Mouse (Mus musculus): ENCODE results near the gene Siglecg. TPM values are rescaled to one million over a fixed set of nuclear protein-coding genes. Genes with fewer than 3 reads are reported as not detected.

The Siglecg gene
- polyA plus RNA-seq, 1 experiment from 2014 or later, result 0.30 TPM

Other genes with a start within 250 kb of the Siglecg start
- 8.6 and 10.7 TPM in 2 replicates for gene Zfp715, start 94.9 kb upstream of the Siglecg start, polyA plus RNA-seq (2015; fragmentation: Nextera tagmentation; extraction: Ambion mirVana)
- gene Siglecf, start 56.9 kb upstream of the Siglecg start, polyA plus RNA-seq (2015; fragmentation: Nextera tagmentation; extraction: Ambion mirVana), result 0.24 and 0.32 TPM in 2 replicates
- 0.97 and 1.2 TPM in 2 replicates for gene Lim2, start 19.5 kb downstream of the Siglecg start, polyA plus RNA-seq (2015; fragmentation: Nextera tagmentation; extraction: Ambion mirVana)
- gene Nkg7, start 28.9 kb downstream of the Siglecg start, polyA plus RNA-seq (2015; fragmentation: Nextera tagmentation; extraction: Ambion mirVana), result 2.3 and 3.6 TPM in 2 replicates
- gene Cldnd2, start 32.6 kb downstream of the Siglecg start, polyA plus RNA-seq (2015; fragmentation: Nextera tagmentation; extraction: Ambion mirVana), result 0.23 TPM in 1 of 2 replicates, not detected in the other
- 429 and 478 TPM in 2 replicates for gene Etfb, start 35.9 kb downstream of the Siglecg start, polyA plus RNA-seq (2015; fragmentation: Nextera tagmentation; extraction: Ambion mirVana)
- gene Gm45233, start 35.9 kb downstream of the Siglecg start, polyA plus RNA-seq (2015; fragmentation: Nextera tagmentation; extraction: Ambion mirVana), result 0.40 and 0.52 TPM in 2 replicates
- gene Vsig10l, start 54.9 kb downstream of the Siglecg start, polyA plus RNA-seq (2015; fragmentation: Nextera tagmentation; extraction: Ambion mirVana), result 2.4 and 4.1 TPM in 2 replicates
- 0.38 and 0.56 TPM in 2 replicates for gene Iglon5, start 81.9 kb downstream of the Siglecg start, polyA plus RNA-seq (2015; fragmentation: Nextera tagmentation; extraction: Ambion mirVana)
- gene 4931406B18Rik, start 97.7 kb downstream of the Siglecg start, polyA plus RNA-seq (2015; fragmentation: Nextera tagmentation; extraction: Ambion mirVana), result not detected in 2 replicates
- 1.8 and 1.9 TPM in 2 replicates for gene Cd33, start 136.2 kb downstream of the Siglecg start, polyA plus RNA-seq (2015; fragmentation: Nextera tagmentation; extraction: Ambion mirVana)
- gene Zfp658, start 154.1 kb downstream of the Siglecg start, polyA plus RNA-seq (2015; fragmentation: Nextera tagmentation; extraction: Ambion mirVana), result 2.7 and 2.8 TPM in 2 replicates
- gene Zfp719, start 171.4 kb downstream of the Siglecg start, polyA plus RNA-seq (2015; fragmentation: Nextera tagmentation; extraction: Ambion mirVana), result 8.7 and 10.1 TPM in 2 replicates
- gene Zfp819, start 199.0 kb downstream of the Siglecg start, polyA plus RNA-seq (2015; fragmentation: Nextera tagmentation; extraction: Ambion mirVana), result 0.09 TPM in 2 replicates
- 4.7 and 5.2 TPM in 2 replicates for gene Ceacam18, start 226.5 kb downstream of the Siglecg start, polyA plus RNA-seq (2015; fragmentation: Nextera tagmentation; extraction: Ambion mirVana)

Data from intestine, embryonic 15.5 days (tissue).